Mouse (Mus musculus) heart, embryonic 11.5 days (tissue): ENCODE measurements around the gene 1700067P10Rik. TPM values are rescaled to one million over a fixed set of nuclear protein-coding genes. Genes with fewer than 3 reads are reported as not detected.

Experiments
- ATAC-seq: fragments of 200-750 bp; cut with Nextera tagmentation; replicated peaks from 2 replicates; pipeline ENCODE4 v1.8.0; 2017; ENCODE audit warnings: moderate library complexity; ENCODE audit not compliant: insufficient number of reproducible peaks, low FRiP score, low TSS enrichment
- H3K27ac ChIP-seq: fragments of 300-500 bp; sonication (generic); 2 replicates; pipeline ENCODE4 v1.5.1; 2014; ENCODE audit warnings: mild to moderate bottlenecking, low read depth, low read length
- H3K27me3 ChIP-seq: fragments of 300-500 bp; sonication (generic); 2 replicates; pipeline ENCODE4 v1.6.1; 2014; ENCODE audit warnings: mild to moderate bottlenecking, low read length, mixed read lengths; ENCODE audit not compliant: control insufficient read depth, insufficient read depth
- H3K36me3 ChIP-seq: fragments of 300-500 bp; sonication (generic); 2 replicates; pipeline ENCODE4 v1.6.1; 2014; ENCODE audit warnings: mild to moderate bottlenecking, low read length, moderate library complexity, mixed read lengths; ENCODE audit not compliant: control insufficient read depth, insufficient read depth
- H3K4me1 ChIP-seq: fragments of 300-500 bp; sonication (generic); 2 replicates; pipeline ENCODE4 v1.6.1; 2014; ENCODE audit warnings: low read length; ENCODE audit not compliant: control insufficient read depth, insufficient read depth
- H3K4me2 ChIP-seq: fragments of 300-500 bp; sonication (generic); 2 replicates; pipeline ENCODE4 v1.6.1; 2014; ENCODE audit warnings: mild to moderate bottlenecking, moderate library complexity
- H3K4me3 ChIP-seq: fragments of 300-500 bp; sonication (generic); 2 replicates; pipeline ENCODE4 v1.5.1; 2014; ENCODE audit warnings: low read depth, low read length
- H3K9ac ChIP-seq: fragments of 300-500 bp; sonication (generic); 2 replicates; pipeline ENCODE4 v1.6.1; 2014; ENCODE audit warnings: mild to moderate bottlenecking, low read depth, low read length, moderate library complexity
- H3K9me3 ChIP-seq: fragments of 300-500 bp; sonication (generic); replicated peaks from 2 replicates; pipeline ENCODE4 v1.6.1; 2016; ENCODE audit warnings: low read length; ENCODE audit not compliant: control insufficient read depth
- WGBS: fragments of 180-500 bp; shearing (Covaris S2); extraction: QIAGEN DNeasy Blood & Tissue Kit; methylation state at CpG from one replicate; pipeline ENCODE4 v1.1.7; 2014; ENCODE audit not compliant: insufficient replicate concordance; 5-methylcytosine and 5-hydroxymethylcytosine counted together
- polyA plus RNA-seq: library from polyadenylated mRNA; unstranded; fragments of >200 nt; fragmentation: Nextera tagmentation; extraction: Ambion mirVana; gene quantifications from 2 replicates; pipeline ENCODE4 v1.2.1, GENCODE M21; 2014

1700067P10Rik gene
- polyA plus RNA-seq, 1 experiment from 2014 or later = not detected

DNA sequence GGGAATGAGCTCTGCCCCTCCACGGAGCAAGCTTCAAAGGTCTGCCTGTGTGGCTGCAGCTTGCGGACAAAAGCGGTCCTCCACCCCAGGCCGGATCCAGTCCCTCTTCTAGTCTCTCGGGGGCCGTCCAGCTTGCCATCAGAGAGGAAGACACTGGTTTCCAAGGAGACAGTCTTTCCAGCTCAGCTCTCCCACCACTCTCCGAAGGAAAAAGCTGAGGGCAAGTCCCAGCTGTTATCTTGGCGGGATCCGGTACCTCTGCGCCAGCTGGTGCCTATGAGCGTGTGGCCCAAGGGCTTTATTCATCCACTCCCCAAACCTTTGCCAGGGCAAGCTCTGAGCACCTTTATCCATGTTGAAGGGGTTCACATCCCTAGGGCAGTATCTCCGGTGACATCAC, 1.2 kb downstream of the 1700067P10Rik start:
- Histone ChIP-seq H3K36me3 (no peaks in the 10 kb centered on the region), H3K9me3 (no peaks in the 10 kb centered on the region), H3K4me2 (no peak overlapping the region), H3K27me3 (peaks cover 19% of the 10 kb centered on the region), H3K4me3 (no peak overlapping the region), H3K27ac (no peak overlapping the region), H3K4me1 (0 out of 2 replicates have a peak, but pooled peaks cover 3% of the 10 kb centered on the region), H3K9ac (no peak overlapping the region)
- 67% methylated on average over 12 of the region's 12 CpGs for WGBS
- no peak for ATAC-seq

DNA sequence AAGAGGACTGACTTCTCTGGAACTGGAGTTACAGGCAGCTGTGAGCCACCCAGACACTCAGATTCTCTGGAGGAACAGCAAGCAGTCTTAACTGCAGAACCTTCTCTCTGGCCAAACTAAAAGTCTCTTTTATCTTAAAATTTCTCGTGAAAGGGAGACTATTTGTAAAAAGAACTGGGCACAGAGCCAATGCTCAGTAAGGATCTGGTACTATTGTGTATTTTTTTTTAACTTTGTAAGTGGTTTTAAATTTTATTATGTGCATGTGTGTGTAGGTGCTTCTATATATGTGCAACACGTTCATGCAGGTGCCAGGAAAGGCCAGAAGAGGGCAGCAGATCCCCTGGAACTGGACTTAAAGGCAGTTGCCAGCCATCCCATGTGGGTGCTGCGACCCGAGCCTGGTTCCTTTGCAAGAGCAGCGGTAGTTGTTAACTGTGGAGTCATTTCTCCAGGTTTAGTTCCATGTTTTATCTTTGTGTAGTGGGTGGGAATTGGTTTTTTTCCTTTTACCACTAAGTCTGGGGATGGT, 4.2 kb downstream of the 1700067P10Rik start:
- Histone ChIP-seq H3K36me3 (no peaks in the 10 kb centered on the region), H3K27ac (no peak overlapping the region), H3K9me3 (no peaks in the 10 kb centered on the region), H3K9ac (no peak overlapping the region), H3K4me3 (no peak overlapping the region), H3K27me3 (peaks cover 47% of the 10 kb centered on the region), H3K4me2 (no peak overlapping the region), H3K4me1 (peaks cover 28% of the 10 kb centered on the region)
- WGBS = 70% methylated on average over 5 of the region's 5 CpGs
- no peak for ATAC-seq

DNA sequence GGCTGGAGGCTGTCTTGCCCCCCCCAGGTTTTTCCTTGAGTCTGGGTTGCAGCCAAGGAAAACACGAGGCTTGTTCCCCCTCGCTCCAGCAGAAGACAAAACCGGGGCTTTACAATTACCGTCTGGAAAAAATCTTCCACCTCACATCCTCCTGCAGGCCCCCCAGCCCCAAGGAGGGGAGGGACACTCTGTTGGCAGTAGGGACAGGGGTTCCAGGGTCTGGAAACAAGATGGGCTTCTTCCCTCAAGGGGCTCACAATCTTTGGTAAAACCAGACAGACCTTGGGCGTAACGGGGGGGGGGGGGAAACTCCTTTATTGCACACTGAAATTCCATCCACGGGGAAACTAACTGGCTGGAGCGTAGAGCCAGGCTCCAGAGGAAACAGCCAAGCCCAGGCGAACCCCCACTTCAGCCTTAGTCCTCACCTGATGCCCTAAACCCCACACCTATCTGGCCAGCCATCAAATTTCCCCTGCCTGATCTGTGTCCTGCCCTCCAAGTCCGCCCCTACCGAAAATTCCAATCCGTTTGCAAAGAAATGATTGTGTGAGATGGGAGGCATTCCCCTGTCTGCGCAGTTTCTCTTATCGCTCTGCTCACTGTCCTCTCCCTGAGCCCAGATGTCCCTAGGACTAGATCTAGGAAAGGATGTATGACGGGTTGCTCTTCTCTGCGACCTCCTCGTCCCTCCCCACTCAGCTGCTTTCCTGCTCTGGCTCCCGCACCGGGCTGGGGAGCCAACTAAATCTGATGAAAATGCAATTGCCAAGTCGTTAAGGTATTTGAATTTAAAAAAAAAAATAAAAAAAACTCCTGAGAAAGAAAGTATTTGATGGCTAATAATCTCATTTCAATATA, 5.9 kb downstream of the 1700067P10Rik start:
- H3K4me3 ChIP-seq = no peak overlapping the region; the same call in 1 of the 2 replicates

DNA sequence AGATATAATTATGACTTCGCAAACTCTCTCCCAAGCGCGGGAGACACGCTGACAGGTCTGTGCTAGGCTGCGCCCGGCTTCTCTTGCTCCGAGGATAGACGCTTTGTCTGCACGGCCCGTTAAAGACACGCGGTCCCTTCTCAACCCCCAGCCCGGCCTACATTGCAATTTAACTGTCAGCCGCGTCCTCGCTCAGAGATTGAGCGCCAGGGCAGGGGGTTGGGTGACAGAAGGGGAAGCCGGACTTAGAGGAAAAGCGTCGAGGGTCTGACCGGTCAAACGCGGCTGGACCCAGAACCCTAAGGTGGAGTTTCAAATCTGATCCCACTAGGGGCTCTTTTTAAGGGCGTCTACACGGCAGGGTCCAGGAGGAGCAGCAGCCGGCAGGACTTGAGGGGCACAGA, 6.6 kb downstream of the 1700067P10Rik start:
- H3K27ac ChIP-seq = no peak overlapping the region
- no peak for ATAC-seq
- no peaks in the 10 kb centered on the region for H3K36me3 ChIP-seq
- H3K9ac ChIP-seq = no peak overlapping the region
- H3K4me3 ChIP-seq = peak overlapping the region; percentile 22; the same call in 1 of the 2 replicates
- peaks cover 34% of the 10 kb centered on the region for H3K4me1 ChIP-seq
- under 1% methylated on average over 26 of the region's 26 CpGs for WGBS
- peak overlapping the region; percentile 87 for H3K4me2 ChIP-seq
- peaks cover 61% of the 10 kb centered on the region for H3K27me3 ChIP-seq
- no peaks in the 10 kb centered on the region for H3K9me3 ChIP-seq

More for the DNA sequence above, 5.9 kb downstream of the 1700067P10Rik start:
- 8% methylated on average over 20 of the region's 20 CpGs for WGBS
- Histone ChIP-seq H3K27me3 (peaks cover 61% of the 10 kb centered on the region), H3K27ac (no peak overlapping the region), H3K36me3 (no peaks in the 10 kb centered on the region), H3K9ac (no peak overlapping the region), H3K4me2 (no peak overlapping the region; the same call in none of the 2 replicates), H3K4me1 (peaks cover 34% of the 10 kb centered on the region), H3K9me3 (no peaks in the 10 kb centered on the region)
- ATAC-seq = no peak

DNA sequence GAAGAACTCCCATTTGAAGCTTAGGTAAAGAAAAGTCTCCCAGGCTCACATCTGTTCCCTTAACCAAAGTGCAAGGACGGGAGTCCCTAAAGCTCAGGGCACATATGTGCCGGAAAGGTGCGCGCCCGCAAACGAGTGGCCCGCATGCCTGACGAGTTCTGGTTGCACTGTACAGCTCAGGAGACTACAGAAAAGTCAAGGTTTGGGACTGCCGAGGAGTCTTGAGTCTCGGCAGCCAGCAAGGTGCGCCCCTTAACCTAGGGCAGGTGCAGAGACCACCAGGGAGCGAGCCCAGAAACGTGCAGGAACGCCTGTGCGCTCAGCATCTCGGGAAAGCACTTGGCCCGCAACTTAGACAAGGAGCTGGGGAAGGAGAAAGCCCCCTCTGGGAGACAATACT, 7.2 kb downstream of the 1700067P10Rik start:
- 6% methylated on average over 17 of the region's 17 CpGs for WGBS
- H3K4me3 ChIP-seq = 0 out of 2 replicates have a peak overlapping the region, but pooled peaks have one; percentile 22
- H3K9ac ChIP-seq = no peak overlapping the region
- H3K27ac ChIP-seq = no peak overlapping the region
- peak overlapping the region; percentile 87 for H3K4me2 ChIP-seq
- no peaks in the 10 kb centered on the region for H3K9me3 ChIP-seq
- no peaks in the 10 kb centered on the region for H3K36me3 ChIP-seq
- ATAC-seq = no peak
- peaks cover 34% of the 10 kb centered on the region for H3K4me1 ChIP-seq
- H3K27me3 ChIP-seq = peaks cover 61% of the 10 kb centered on the region

DNA sequence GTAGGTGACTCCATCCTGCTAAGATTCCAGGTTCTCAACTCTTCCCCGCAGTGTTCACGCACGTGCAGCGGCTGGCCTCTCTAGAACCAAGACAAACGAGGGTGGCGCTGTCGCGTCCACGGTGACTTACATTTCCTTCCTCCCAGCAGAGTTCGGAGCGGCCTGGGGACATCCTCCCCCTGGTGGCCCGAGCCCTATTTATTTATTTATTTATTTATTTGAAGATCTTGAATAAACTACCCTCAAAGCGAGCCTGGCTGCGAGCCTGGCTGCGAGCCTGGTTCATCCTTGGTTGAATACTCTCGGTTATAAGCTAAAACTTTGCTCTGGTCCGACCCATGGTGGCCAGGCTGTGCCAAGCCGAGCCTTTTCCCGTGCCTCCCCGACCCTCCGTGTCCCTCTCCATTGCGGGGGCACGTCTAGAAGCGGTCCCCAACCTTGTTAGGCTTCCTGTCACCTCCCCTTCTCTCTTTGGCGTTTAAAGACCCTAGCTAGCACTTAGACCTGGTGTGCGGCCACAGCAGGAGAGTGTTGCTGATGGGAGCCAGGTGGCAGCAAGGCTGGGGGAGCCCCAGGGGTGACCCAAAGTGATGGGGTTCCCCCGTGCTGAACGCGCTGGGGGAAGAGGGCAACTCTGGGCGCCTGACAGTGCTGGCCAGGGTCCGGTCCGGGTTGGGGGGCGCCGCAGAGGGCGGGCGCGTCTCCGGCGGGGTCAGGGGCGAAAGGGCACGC, 8.1 kb downstream of the 1700067P10Rik start:
- Histone ChIP-seq H3K27me3 (peaks cover 61% of the 10 kb centered on the region), H3K27ac (no peak overlapping the region), H3K4me1 (peaks cover 34% of the 10 kb centered on the region), H3K36me3 (no peaks in the 10 kb centered on the region), H3K4me3 (peak overlapping the region; percentile 41), H3K4me2 (peak overlapping the region; percentile 87), H3K9ac (peak overlapping the region; percentile 58; the same call in 1 of the 2 replicates), H3K9me3 (no peaks in the 10 kb centered on the region)
- no peak for ATAC-seq
- 1% methylated on average over 40 of the region's 41 CpGs for WGBS

DNA sequence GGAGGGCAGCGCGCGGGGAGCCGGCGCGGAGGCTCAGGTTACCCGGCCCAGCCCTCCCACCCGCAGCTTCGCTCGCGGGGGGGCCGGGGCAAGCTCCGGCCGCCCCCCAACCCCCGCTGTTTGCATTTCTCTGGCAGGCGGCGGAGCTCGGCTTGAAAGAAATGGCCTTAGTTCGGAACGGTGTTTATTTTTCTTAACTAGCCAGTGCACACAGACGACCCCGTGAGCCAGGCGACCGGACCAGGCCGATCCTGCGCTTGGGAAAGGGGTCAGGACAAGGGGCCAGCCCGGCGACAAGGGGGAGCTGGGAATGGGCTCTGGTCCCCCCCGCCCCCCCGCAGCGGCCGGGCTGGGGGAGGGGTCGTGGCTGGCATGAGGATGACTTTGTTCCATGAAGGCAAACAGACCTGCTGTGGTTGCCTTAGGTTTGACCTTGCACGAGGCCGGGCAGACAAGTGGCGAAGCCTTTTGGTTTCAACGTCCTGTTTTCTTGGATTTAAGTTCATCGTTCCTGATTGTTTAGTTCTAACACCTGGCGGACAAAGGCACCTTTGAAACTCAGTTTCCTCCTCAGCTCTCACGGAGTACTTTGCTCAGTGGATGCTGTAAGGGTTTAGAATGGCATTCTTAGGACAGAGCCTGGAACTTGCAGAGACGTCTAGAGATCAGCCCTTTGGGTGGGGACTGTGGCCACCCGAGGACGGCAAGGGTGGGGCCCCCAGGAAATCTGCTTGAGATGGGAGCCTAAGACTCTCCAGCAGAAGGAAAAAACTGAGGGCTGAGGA, 8.8 kb downstream of the 1700067P10Rik start:
- no peak for ATAC-seq
- H3K4me2 ChIP-seq = peak overlapping the region; percentile 87
- H3K36me3 ChIP-seq = no peaks in the 10 kb centered on the region
- peak overlapping the region; percentile 41 for H3K4me3 ChIP-seq
- no peak overlapping the region for H3K27ac ChIP-seq
- under 1% methylated on average over 43 of the region's 43 CpGs for WGBS
- H3K9me3 ChIP-seq = no peaks in the 10 kb centered on the region
- peak overlapping the region; percentile 60; the same call in 1 of the 2 replicates for H3K9ac ChIP-seq
- H3K27me3 ChIP-seq = peaks cover 61% of the 10 kb centered on the region
- H3K4me1 ChIP-seq = peaks cover 34% of the 10 kb centered on the region

DNA sequence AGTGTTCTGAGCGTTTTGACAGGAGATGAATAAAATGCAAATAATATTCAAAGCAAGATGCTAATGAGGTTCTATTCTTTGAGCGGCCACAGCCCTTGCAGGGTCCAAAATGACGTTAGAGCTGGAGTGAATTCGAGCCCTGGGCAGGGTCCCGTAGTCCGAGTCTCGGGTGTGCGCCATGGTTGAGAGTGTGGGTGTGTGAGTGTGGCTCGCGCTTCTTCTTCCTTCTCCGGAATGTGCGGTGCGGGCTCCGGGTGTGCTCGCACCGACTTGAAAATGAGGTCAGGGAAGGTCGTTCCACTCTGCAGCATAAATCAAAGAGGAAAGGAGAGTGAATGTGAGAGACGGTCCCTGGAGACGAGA, 9.4 kb downstream of the 1700067P10Rik start:
- ATAC-seq = no peak
- no peaks in the 10 kb centered on the region for H3K36me3 ChIP-seq
- H3K4me3 ChIP-seq = peak overlapping the region; percentile 41
- peaks cover 60% of the 10 kb centered on the region for H3K27me3 ChIP-seq
- peaks cover 34% of the 10 kb centered on the region for H3K4me1 ChIP-seq
- peak overlapping the region; percentile 87 for H3K4me2 ChIP-seq
- WGBS = under 1% methylated on average over 19 of the region's 19 CpGs
- H3K9ac ChIP-seq = no peak overlapping the region
- no peaks in the 10 kb centered on the region for H3K9me3 ChIP-seq
- no peak overlapping the region for H3K27ac ChIP-seq
